Mouse (Mus musculus) MEL (cell line): Measurements from ENCODE around the gene Pcbp2. TPM values are rescaled to one million over a fixed set of nuclear protein-coding genes. Genes with fewer than 3 reads are reported as not detected.

Experiments
- DNase-seq: peaks from one replicate; pipeline ENCODE4 v3.0.0; 2011; ENCODE audit warnings: low read depth, low spot score
- H3K27ac ChIP-seq: 2 replicates; pipeline ENCODE4 v1.5.1; 2012; ENCODE audit warnings: low read depth, mild to moderate bottlenecking, control low read depth, low read length, moderate library complexity; ENCODE audit not compliant: control insufficient read depth
- H3K27me3 ChIP-seq, 2 experiments: fragments of 150-350 bp in 1 of 2; sonication (generic) in 1 of 2; 2 replicates each; pipeline ENCODE4 v1.6.1; 2012; ENCODE audit warnings: low read length in 2 of 2, mild to moderate bottlenecking in 2 of 2, improper control_type of control experiment in 1 of 2, moderate library complexity in 1 of 2; ENCODE audit not compliant: insufficient read depth in 2 of 2, control insufficient read depth in 1 of 2
- H3K36me3 ChIP-seq, 2 experiments: 2 replicates each; pipeline ENCODE4 v1.6.1; 2012 to 2014; ENCODE audit warnings: low read length in 2 of 2, improper control_type of control experiment in 1 of 2, inconsistent platforms in 1 of 2, mild to moderate bottlenecking in 1 of 2; ENCODE audit not compliant: insufficient read depth in 2 of 2, control insufficient read depth in 1 of 2
- H3K4me1 ChIP-seq, 2 experiments: fragments of 150-350 bp in 1 of 2; sonication (generic) in 1 of 2; 2 replicates each; pipeline ENCODE4 v1.6.1; 2012; ENCODE audit warnings: low read length in 2 of 2, improper control_type of control experiment in 1 of 2, mild to moderate bottlenecking in 1 of 2; ENCODE audit not compliant: insufficient read depth in 2 of 2, control insufficient read depth in 1 of 2
- H3K4me3 ChIP-seq, 2 experiments: fragments of 150-350 bp in 1 of 2; sonication (generic) in 1 of 2; 2 replicates each; pipeline ENCODE4 v1.5.1; 2012; ENCODE audit warnings: low read depth in 2 of 2, low read length in 2 of 2, mild to moderate bottlenecking in 2 of 2, moderate library complexity in 2 of 2, control low read depth in 1 of 2, improper control_type of control experiment in 1 of 2; ENCODE audit not compliant: control insufficient read depth in 1 of 2, insufficient read depth in 1 of 2
- H3K79me2 ChIP-seq: 2 replicates; pipeline ENCODE4 v1.6.1; 2012; ENCODE audit warnings: mild to moderate bottlenecking, low read length, moderate library complexity; ENCODE audit not compliant: control insufficient read depth, poor library complexity, insufficient read depth
- H3K9ac ChIP-seq: 2 replicates; pipeline ENCODE4 v1.6.1; 2012; ENCODE audit warnings: low read depth, mild to moderate bottlenecking, control low read depth, low read length, moderate library complexity; ENCODE audit not compliant: control insufficient read depth, poor library complexity, severe bottlenecking
- H3K9me3 ChIP-seq: fragments of 150-350 bp; sonication (generic); replicated peaks from 2 replicates; pipeline ENCODE4 v1.6.1; 2012; ENCODE audit warnings: mild to moderate bottlenecking, low read length, improper control_type of control experiment, moderate library complexity; ENCODE audit not compliant: insufficient read depth
- CHD1 ChIP-seq: IDR thresholded peaks from 2 replicates; pipeline ENCODE4 v1.6.1; 2012; ENCODE audit warnings: low read depth, mild to moderate bottlenecking, inconsistent platforms, low read length, improper control_type of control experiment
- CTCF ChIP-seq, 3 experiments: IDR thresholded peaks in 2 of 3; conservative IDR thresholded peaks in 1 of 3; 2 replicates each; pipeline ENCODE4 v1.5.1; 2011 to 2012; ENCODE audit warnings: low read length in 3 of 3, low read depth in 2 of 3, mild to moderate bottlenecking in 2 of 3, improper control_type of control experiment in 1 of 3, inconsistent platforms in 1 of 3, mixed read lengths in 1 of 3, moderate library complexity in 1 of 3; ENCODE audit not compliant: control insufficient read depth in 1 of 3, insufficient read depth in 1 of 3, poor library complexity in 1 of 3, severe bottlenecking in 1 of 3
- E2F4 ChIP-seq: IDR thresholded peaks from 2 replicates; pipeline ENCODE4 v1.6.1; 2011; ENCODE audit warnings: low read depth, low read length, improper control_type of control experiment, borderline replicate concordance
- EP300 ChIP-seq, 2 experiments: IDR thresholded peaks; 2 replicates each; pipeline ENCODE4 v1.6.1; 2011; ENCODE audit warnings: improper control_type of control experiment in 2 of 2, low read length in 2 of 2, low read depth in 1 of 2, mild to moderate bottlenecking in 1 of 2
- ETS1 ChIP-seq: IDR thresholded peaks from 2 replicates; pipeline ENCODE4 v1.6.1; 2012; ENCODE audit warnings: low read depth, mild to moderate bottlenecking, inconsistent platforms, low read length, improper control_type of control experiment, moderate library complexity
- GATA1 ChIP-seq: IDR thresholded peaks from 2 replicates; pipeline ENCODE4 v1.6.1; 2011; ENCODE audit warnings: low read depth, low read length, improper control_type of control experiment
- HCFC1 ChIP-seq: IDR thresholded peaks from 2 replicates; pipeline ENCODE4 v1.6.1; 2012; ENCODE audit warnings: low read depth, mild to moderate bottlenecking, inconsistent platforms, low read length, improper control_type of control experiment, moderate library complexity
- JUND ChIP-seq: IDR thresholded peaks from 2 replicates; pipeline ENCODE4 v1.6.1; 2011; ENCODE audit warnings: low read depth, mild to moderate bottlenecking, improper control_type of control experiment, low read length
- MAFK ChIP-seq: IDR thresholded peaks from 2 replicates; pipeline ENCODE4 v1.6.1; 2011; ENCODE audit warnings: low read depth, mild to moderate bottlenecking, low read length, improper control_type of control experiment, borderline replicate concordance
- NELFE ChIP-seq: IDR thresholded peaks from 2 replicates; pipeline ENCODE4 v1.6.1; 2011; ENCODE audit warnings: low read depth, low read length, improper control_type of control experiment
- POLR2AphosphoS5 ChIP-seq: IDR thresholded peaks from 2 replicates; pipeline ENCODE4 v1.6.1; 2012; ENCODE audit warnings: low read depth, borderline replicate concordance, mild to moderate bottlenecking, inconsistent platforms, low read length, moderate library complexity, mixed read lengths
- RAD21 ChIP-seq: IDR thresholded peaks from 2 replicates; pipeline ENCODE4 v1.6.1; 2011; ENCODE audit warnings: mild to moderate bottlenecking, low read depth, low read length, improper control_type of control experiment
- SIN3A ChIP-seq: IDR thresholded peaks from 2 replicates; pipeline ENCODE4 v1.6.1; 2012; ENCODE audit warnings: low read length, improper control_type of control experiment, inconsistent platforms
- SMC3 ChIP-seq: IDR thresholded peaks from 2 replicates; pipeline ENCODE4 v1.6.1; 2011; ENCODE audit warnings: low read depth, low read length, improper control_type of control experiment
- TBP ChIP-seq: IDR thresholded peaks from 2 replicates; pipeline ENCODE4 v1.8.0; 2011; ENCODE audit warnings: low read depth, low read length, improper control_type of control experiment
- TCF12 ChIP-seq: IDR thresholded peaks from 2 replicates; pipeline ENCODE4 v1.6.1; 2014; ENCODE audit warnings: low read depth, mild to moderate bottlenecking, inconsistent platforms, low read length, improper control_type of control experiment, moderate library complexity
- UBTF ChIP-seq: IDR thresholded peaks from 2 replicates; pipeline ENCODE4 v1.6.1; 2012; ENCODE audit warnings: low read depth, mild to moderate bottlenecking, inconsistent platforms, low read length, improper control_type of control experiment, moderate library complexity, borderline replicate concordance; ENCODE audit not compliant: insufficient read depth
- ZC3H11A ChIP-seq: IDR thresholded peaks from 2 replicates; pipeline ENCODE4 v1.6.1; 2012; ENCODE audit warnings: low read depth, mild to moderate bottlenecking, inconsistent platforms, low read length, improper control_type of control experiment
- ZMIZ1 ChIP-seq: IDR thresholded peaks from 2 replicates; pipeline ENCODE4 v1.6.1; 2012; ENCODE audit warnings: low read depth, mild to moderate bottlenecking, inconsistent platforms, low read length, improper control_type of control experiment, moderate library complexity
- ZNF384 ChIP-seq: IDR thresholded peaks from 2 replicates; pipeline ENCODE4 v1.6.1; 2012; ENCODE audit warnings: low read depth, mild to moderate bottlenecking, inconsistent platforms, low read length, improper control_type of control experiment
- polyA plus RNA-seq, 2 experiments: library from polyadenylated mRNA; stranded (reverse) in 1 of 2; unstranded in 1 of 2; fragments of >175 nt in 1 of 2; fragments of >200 nt in 1 of 2; gene quantifications; 2 replicates each; pipeline versions ENCODE4 v1.2.1 to v1.2.4; 2012; ENCODE audit warnings: low replicate concordance in 2 of 2, low read depth in 1 of 2; ENCODE audit not compliant: insufficient read length in 2 of 2, insufficient read depth in 1 of 2, missing spikeins in 1 of 2
- total RNA-seq: library from RNA; depleted of rRNA; stranded (reverse); fragments of 300-350 nt; gene quantifications from 2 replicates; pipeline ENCODE4 v1.2.3, GENCODE M21; 2012

Gene Pcbp2
- total and polyA plus RNA-seq, 3 experiments, result 359 to 2,091 (median 977) TPM

- TF ChIP-seq POLR2AphosphoS5 (no peak), HCFC1 (no peak), CHD1 (no peak), NELFE (no peak), TBP (no peak), CTCF (IDR thresholded peaks at IDR 0.05 in 2 of 3, conservative IDR thresholded peaks at IDR 0.05 in 1 of 3; ENCODE audit: control insufficient read depth in 1 of 3, insufficient read depth in 1 of 3, low read depth in 2 of 3, low read length in 3 of 3, poor library complexity in 1 of 3, severe bottlenecking in 1 of 3) (no peak), MAFK (no peak), TCF12 (no peak), SIN3A (peak; percentile 37; the same call in 1 of the 2 replicates), ZMIZ1 (no peak), EP300 (IDR thresholded peaks at IDR 0.05; ENCODE audit: low read depth in 1 of 2, low read length in 2 of 2) (peak in 1 of 2 experiments; percentile 48; a peak in 1 of 4 replicates), ETS1 (no peak), GATA1 (peak; percentile 49), E2F4 (no peak), SMC3 (no peak)
- H3K36me3 ChIP-seq, result peaks cover 6 to 20% of the 10 kb centered on the region in 2 experiments
- H3K9me3 ChIP-seq, result no peaks in the 10 kb centered on the region
- peak overlapping the region; percentile 16; the same call in 1 of the 2 replicates for H3K27ac ChIP-seq
- no peaks in the 10 kb centered on the region for H3K27me3 ChIP-seq
- peaks cover 15% of the 10 kb centered on the region for H3K79me2 ChIP-seq
- H3K4me3 ChIP-seq, result no peak overlapping the region
- peaks cover 3 to 5% of the 10 kb centered on the region in 2 experiments; a peak in 3 of 4 replicates for H3K4me1 ChIP-seq
- peak; percentile 52 for DNase-seq
- H3K9ac ChIP-seq, result 0 out of 2 replicates have a peak overlapping the region, but pooled peaks have one; percentile 8
These were observed 49.4 kb upstream of the Pcbp2 start for GRCm38 (mm10) chr15:102420986-102421385.

- Histone ChIP-seq H3K27ac (no peak overlapping the region), H3K4me1 (peaks cover 3 to 5% of the 10 kb centered on the region in 2 experiments; a peak in 3 of 4 replicates), H3K36me3 (peaks cover 6 to 20% of the 10 kb centered on the region in 2 experiments), H3K9me3 (no peaks in the 10 kb centered on the region), H3K4me3 (no peak overlapping the region), H3K27me3 (no peaks in the 10 kb centered on the region), H3K9ac (no peak overlapping the region), H3K79me2 (peaks cover 15% of the 10 kb centered on the region)
- TF ChIP-seq RAD21, result peak; percentile 79
- TF ChIP-seq UBTF, result no peak
- peak; percentile 54; the same call in 1 of the 2 replicates for TF ChIP-seq SIN3A
- peak; percentile 64 for TF ChIP-seq ZNF384
- TF ChIP-seq SMC3, result peak; percentile 74
- peak; percentile 71 for TF ChIP-seq ZC3H11A
- TF ChIP-seq CTCF (IDR thresholded peaks at IDR 0.05 in 2 of 3, conservative IDR thresholded peaks at IDR 0.05 in 1 of 3; ENCODE audit: control insufficient read depth in 1 of 3, insufficient read depth in 1 of 3, low read depth in 2 of 3, low read length in 3 of 3, poor library complexity in 1 of 3, severe bottlenecking in 1 of 3), result peak; percentile 16 to 90 (median 65); a peak in 4 of 6 replicates
- TF ChIP-seq POLR2AphosphoS5, result no peak
- peak; percentile 39; the same call in 1 of the 2 replicates for TF ChIP-seq JUND
- peak; percentile 91 for DNase-seq
These were observed 48.9 kb upstream of the Pcbp2 start for GRCm38 (mm10) chr15:102421437-102421836.
